Mouse (Mus musculus) thymus, postnatal 0 days (tissue): ENCODE data around the gene Parp4. TPM values are rescaled to one million over a fixed set of nuclear protein-coding genes. Genes with fewer than 3 reads are reported as not detected.
A peak's percentile ranks its signal among the peaks of the same experiment; 100 is the strongest.

ENCODE experiments used
- DNase-seq: peaks from one replicate; pipeline ENCODE4 v3.0.0-alpha.2; 2015; ENCODE audit warnings: low spot score
- polyA plus RNA-seq: library from polyadenylated mRNA; unstranded; fragments of >200 nt; fragmentation: Nextera tagmentation; extraction: Ambion mirVana; gene quantifications from 2 replicates; pipeline ENCODE4 v1.2.1, GENCODE M21; 2015

Parp4 gene
- 6.8 and 10.4 TPM in 2 replicates for polyA plus RNA-seq

DNA sequence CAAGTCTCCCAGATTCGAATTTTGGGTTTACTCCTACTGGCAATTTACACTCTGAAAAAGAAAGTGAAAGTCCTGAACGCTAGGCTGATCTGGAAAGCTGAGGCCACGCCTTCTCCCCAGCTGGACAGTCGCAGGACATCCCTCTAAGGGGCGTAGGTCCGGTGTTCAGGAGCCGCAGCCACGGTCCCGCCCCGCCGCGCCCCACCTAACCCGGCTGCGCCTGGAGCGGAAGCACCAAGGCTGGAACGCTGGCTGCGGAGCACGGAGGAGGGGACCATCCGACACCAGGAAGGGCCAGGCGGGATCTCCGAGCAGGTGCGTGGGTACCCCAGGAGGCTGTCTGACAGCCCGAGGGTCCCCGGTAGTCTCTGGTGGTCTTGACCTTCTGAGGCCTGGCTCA is at the start of gene Parp4, which contains the start of gene Cenpj:
TSS of gene Parp4 (plus strand) at position 204 of the 400 bp plus-strand sequence.
TSS of gene Cenpj (minus strand) at position 10 of the 400 bp plus-strand sequence.
- DNase-seq, result peak; percentile 58

DNA sequence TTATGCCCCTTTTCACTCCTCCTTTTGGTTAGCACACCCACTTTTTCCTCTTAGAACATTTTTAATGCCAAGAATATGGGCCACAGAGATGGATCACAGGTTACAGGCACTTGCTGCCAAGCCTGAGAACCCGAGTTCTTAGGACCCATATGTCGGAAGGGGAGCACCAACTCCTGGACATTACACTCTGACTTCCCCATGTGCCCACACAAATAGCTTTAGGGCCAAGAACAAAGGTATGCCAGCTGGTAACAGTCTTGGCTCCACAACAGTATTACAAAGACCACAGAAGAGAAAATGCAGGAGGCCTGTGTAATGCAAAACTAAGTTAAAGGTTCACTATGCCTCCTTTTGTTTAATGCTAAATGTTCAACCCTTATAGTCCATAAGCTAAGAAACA is 44.6 kb upstream of the Parp4 start:
- no peak for DNase-seq

DNA sequence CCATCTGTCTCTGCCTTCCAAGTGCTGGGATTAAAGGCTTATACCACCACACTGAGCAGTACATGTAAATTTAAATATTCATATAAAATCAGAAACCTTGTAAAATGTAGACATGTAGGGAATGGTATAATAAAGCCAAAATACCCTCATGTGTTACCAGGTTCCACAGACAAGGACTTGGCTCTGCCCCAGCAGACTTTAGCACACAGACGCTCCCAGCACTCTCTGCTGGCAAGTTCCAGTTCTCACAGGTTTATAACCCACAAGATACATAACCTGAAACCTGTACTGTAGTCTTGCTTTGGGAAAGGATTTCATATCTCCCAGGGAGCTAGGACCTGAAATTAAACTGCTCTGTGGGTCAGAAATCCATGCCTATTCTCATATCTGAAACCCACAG is 30.5 kb upstream of the Parp4 start:
- no peak for DNase-seq

DNA sequence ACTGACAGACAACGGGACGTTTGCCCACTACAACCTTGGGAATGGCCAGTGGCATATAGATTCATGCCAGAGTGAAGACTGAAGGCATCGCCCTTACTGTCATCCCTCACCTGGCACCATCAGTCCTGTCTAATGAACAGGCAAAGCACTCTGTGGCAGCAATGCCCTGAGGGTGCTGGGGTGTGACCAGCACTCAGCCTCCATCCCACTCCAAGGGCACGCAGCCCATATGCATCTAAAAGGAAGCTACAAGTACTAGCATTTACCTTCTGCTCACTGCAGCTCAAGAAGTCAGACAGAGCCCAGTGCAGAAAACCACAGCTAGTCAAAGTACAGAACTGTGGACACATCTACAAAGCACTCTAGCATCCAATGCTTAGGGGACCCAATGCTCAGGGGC is 29.9 kb upstream of the Parp4 start:
- DNase-seq, result no peak

DNA sequence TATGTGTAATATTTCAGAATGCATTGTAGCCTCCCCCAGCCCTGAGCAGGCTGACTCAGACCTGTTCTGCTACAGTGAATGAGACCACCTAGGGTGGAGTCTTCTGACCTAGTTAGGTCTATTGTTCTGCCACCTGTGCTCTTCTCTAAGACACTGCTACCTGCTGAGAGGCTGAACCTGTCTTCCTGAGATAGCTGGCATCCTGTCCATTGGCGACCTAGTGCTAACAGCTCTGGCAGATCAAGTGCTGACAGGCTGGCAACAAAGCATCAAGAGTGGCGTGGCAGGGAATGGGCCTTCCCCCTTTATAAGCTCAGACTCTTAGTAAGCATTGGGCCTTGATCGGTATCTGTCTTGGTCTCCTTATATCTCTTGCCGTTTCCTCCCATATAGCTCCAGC is 24.5 kb upstream of the Parp4 start:
- no peak for DNase-seq

DNA sequence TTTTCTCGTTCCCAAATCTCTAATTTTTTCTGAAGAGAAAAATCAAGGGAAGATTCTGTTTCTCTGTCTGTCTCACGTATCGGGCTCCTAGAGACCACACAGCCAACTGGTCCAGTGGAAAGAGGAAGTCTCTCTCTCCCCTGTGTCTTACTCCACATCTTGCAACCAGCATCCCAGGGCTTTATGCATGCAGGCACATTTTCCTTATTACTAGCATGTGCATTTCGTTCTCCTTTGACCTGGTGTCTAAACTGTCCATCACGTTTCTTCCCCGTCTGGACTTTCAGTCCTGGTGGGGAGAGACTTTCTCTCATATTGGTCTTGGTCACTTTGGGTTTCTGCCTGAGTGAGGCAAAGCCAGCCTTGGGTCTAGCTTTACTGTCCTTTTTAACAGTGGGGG is 22.5 kb upstream of the Parp4 start:
- DNase-seq, result no peak

DNA sequence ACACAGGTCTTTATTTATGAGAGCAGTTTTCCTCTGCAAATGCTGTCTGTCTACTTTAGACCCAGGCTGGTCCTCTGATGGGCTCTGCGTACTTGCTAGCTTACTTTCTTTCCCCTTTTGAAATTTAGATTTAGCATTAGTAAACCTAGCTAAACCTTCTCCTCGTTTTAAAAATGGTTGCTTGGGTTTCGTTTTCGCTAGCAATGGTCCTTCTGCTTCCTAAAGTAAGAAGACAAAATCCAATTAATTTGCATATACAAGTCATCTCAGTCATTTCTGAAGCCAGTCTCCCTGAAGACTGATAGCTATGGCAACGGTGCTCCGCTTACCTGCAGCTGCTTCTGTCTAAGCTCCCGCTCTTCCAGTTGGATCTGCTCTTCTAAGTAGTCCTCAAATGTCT is 22.1 kb upstream of the Parp4 start:
- no peak for DNase-seq

DNA sequence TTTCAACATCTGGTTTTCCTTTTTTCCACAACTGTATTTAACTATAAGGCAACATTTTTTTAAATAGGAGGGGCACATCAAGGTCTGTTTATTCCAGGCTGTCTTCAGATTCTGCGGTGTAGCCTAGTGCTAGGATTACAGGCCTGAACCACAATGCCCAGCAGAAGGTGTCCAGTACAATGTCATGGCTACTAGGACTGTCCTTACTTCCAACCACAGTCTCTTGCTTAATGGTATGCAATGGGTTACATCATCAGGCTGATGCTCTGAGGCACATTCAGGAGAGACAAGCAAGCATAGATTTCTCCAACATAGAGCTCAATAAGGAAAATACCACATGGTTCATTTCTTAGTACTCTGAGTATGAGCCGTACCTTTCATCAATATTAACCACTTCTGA is 20.7 kb upstream of the Parp4 start:
- DNase-seq, result no peak

DNA sequence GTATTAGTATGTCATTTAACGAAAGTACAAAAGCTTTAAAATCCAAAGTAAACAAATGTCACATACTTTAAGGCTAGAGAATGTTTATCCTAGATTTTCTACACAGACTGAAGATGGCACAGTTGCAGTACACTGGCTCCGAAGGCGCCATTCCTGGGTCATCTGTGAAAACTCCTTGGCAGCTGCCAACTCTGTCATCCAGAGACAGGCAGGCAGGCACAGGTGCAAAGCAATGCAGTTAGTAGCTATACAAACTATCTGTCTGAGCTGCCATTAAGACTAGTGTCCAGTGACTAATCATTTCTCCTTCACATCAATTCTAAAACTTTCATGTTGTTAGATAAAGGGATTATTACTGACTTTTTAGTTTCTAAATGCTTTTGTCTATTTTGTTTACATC is 16.3 kb upstream of the Parp4 start:
- no peak for DNase-seq

DNA sequence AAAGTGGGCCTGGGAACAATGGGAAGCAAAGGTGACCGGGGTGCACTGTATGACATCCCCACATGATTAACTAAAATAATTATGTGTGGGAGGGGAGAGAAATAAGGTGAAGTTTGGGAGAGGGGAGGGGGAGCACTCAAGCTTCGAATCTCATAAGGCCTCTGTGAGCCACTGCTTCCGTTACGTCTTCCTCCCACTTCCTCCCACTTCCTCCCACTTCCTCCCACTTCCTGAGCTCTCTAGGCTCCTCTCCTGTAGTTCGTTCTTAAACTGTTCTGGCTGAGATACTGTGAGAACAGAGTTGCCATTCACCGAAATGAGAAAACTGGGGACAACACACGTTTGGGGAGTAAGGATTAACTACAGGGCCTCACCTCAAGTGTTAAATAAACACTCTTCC is 7.9 kb upstream of the Parp4 start:
- DNase-seq, result no peak

DNA sequence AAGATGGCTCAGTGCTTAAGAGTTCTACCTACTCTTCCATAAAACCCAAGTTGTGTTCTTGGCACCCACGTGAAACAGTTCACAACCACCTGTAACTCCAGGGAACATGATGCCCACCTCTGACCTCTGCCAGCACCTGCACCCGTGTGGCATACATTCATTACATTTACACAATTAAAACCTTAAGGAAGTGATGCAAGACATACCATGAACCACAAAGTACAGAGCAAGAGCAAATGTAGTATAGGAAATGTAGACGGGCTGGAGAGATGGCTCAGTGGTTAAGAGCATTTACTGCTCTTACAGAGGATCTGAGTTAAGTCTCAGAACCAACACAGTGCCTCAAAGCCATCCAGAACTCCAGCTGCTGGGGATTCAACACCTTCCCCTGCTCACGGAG is 6.4 kb upstream of the Parp4 start:
- DNase-seq, result no peak

DNA sequence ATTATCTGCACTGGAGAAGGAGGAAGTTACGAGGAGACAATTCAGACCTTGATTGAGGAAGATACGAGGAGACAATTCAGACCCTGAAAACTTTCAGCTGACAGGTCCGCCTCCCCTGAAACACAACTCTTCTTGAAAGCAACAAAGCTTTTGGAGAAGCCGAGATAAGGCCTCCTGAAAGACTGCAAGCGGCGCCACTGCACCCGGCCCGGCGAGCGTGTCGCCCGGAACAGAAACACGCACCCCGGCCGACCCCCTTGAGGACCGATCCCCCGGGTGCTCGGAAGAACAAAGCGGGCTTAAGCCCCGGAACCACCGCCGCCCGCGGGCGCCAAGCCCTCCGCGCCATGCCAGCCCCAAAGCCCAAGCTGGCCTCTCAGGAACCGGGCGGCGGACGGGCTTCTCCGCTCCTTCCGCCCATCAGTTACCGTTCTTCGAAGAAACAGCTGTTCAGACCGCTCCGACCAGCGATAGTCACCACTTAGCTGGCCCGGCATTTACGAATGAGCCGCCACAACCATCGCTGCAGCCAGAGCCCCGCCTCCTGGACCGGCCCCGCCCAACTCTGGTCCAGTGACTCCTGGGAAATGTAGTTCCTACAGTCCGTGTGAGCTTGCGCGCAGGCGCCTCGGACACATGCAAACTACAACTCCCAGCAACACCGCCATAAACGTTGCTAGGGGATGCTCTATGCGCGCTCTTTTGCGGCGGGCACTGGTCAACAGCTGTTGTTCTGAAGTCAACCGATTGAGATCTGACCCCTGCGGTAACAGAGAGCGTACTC is 3.9 kb upstream of the Parp4 start:
- DNase-seq, result peak; percentile 93

DNA sequence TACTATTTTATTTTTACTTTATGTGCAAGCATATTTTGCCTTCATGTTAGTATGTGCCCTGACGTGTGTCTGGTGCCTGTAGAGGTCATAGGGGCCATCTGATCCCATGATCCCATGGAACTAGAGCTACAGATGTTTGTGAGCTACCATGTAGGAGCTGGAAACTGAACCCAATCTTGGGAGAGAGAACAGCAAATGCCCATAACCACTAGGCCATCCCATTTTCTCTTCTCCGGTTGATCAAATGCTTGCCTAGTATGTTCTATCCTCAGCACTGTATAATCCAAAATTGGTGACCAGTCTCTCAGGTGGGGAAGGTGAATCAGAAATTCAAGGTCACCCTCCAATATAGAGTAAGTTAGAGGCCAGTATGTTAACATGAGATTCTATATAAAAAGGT is 2.9 kb upstream of the Parp4 start:
- no peak for DNase-seq

DNA sequence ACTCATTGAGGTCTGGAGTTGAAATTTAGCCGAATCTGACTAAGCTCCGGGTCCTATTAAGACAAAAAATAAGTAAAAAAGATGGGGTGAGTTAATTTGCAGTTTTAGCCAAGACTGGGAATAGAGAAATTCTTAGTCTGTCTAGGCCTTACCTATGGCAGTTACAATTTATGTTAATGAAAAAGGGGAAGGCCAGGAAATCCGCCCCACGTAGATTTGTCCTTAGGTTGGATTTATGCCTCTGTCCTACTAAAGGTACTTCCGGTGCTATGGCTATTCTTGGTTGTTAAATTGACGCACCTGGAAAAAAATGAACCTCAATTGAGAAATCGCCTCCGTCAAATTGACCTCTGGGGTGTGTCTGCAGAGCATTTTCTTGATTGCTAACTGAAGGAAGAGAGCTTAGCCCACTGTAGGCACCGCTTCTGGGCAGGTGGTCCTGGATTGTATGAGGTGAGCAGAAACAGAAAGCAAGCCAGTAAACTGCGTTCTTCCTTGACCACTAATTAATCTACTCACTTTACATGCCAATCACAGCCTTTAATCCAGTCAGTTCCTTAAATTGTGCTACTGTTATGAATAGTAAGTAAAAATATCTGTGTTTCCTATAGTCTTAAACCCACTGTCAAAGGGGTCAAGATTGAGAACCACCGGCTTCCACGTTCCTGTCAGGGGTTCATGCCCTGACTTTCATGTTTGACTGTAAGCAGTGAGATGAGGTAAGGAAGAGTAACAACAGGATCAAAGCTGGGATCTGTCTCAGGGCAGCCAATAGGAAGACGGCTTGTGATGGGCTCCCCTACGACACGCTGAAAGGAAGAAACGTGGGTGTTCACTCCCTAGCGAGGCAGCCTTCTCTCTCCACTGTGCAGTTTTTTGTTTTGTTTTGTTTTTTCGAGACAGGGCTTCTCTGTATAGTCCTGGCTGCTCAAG is 816 bp downstream of the Parp4 start:
- DNase-seq, result peak; percentile 71

DNA sequence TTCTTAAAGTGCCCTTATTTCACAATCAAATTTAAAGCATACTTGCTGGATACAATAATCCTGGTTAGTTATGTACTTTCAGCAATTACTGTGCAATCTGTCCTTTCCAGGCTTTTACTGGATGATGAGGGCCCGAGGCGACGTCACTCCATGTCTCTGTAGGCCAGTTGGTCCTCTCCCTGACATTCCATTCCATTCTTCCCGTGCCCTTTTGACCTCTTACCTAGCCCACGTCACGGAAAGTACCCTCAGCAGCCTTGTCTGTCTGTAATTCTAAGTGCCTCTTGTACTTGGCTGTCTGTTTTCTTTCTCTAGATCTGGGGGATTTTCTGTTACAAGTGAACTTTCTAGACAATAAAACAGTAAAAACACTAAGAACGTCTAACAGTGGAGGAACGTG is 3.6 kb downstream of the Parp4 start:
- DNase-seq, result no peak

DNA sequence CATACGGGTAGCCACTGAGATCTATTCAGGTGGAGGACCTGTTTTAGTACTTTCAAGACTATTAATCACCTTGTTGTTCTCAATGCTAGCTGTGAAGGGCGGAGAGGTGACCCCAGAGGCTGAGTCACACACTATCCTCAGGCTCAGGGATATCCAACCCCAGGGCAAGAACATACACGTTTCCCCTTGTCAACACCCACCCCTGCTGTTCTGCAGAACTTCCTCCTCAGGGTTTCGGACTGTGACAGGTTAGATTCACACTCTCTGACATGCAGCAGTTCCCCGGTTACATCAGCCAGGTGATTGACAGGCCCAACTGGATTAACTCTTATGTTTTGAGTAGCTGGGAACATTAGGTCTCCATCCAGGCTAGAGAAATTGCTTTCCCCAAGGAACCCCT is 5.7 kb downstream of the Parp4 start:
- no peak for DNase-seq

DNA sequence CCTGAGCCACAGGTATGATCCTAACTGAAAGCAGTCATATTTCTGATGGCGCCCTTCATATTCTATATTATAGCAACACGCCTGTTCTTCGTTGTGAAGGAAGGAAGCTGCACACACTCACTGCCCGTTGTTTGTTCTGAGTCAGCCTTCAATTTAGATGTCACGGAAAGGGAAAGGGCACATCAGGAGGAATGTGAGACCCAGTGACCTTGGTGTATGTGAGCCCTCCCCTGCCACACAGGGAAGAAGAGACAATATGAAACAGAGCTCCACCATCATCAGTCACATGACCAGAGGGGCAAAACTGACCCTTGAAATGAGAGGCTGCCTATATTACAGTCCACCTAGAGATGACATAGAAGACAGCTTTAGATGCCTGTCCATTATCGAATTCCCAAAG is 6.9 kb downstream of the Parp4 start:
- no peak for DNase-seq

DNA sequence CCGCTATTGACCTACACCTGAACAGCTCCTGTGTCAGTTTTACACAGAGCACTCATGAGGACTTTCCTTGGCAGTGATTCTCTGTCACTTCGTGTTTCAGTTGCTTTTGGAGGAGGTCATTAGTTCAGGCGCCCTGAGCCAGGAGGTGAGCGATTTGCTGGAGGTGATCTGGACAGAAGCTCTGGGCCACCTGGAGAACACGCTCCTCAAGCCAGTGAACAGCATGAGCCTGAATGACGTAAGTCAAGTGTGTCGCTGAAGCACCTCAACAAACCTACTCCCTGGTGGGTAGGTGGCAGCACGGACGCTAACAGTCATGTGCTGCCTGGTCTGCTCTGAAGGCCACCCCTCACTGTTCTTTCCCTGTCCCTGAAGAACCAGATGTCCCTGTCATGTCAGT is 16.8 kb downstream of the Parp4 start:
- no peak for DNase-seq

DNA sequence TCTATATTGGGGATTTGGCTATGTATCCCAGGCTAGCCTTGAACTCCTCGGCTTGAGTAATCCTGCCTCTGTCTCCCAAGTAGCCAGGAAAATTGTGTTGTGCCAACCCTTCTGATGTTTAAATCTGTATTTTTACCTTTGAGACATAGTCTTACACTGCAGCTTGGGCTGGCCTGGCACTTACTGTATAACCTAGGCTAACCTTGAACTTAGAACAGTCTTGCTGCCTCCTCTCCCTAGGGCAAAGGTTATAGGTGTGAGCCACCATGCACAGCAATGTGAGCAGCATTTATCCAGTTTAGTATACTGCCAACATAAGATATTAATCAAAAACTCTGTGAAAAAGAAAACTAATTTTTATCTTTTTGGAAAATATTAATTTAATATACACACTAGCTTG is 19.4 kb downstream of the Parp4 start:
- DNase-seq, result no peak

DNA sequence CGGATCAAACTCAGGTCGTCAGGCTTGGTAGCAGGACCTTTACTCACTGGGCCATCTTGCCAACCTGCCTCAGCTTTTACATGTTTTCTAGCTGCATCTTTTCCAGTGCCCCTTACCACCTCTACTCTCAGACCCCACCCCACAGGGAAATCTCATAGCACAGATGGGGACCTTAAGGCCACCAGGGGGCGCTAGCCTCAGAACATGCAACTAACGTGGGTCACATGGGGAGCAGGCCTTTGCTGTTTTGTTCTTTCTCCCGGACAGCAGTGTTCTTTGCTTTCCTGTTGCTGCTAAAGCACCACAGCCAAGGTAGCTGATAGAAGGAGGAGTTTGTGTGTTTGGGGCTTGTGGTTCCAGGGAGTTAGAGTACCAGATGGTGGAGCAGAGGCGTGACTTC is 23.3 kb downstream of the Parp4 start:
- peak; percentile 76 for DNase-seq

DNA sequence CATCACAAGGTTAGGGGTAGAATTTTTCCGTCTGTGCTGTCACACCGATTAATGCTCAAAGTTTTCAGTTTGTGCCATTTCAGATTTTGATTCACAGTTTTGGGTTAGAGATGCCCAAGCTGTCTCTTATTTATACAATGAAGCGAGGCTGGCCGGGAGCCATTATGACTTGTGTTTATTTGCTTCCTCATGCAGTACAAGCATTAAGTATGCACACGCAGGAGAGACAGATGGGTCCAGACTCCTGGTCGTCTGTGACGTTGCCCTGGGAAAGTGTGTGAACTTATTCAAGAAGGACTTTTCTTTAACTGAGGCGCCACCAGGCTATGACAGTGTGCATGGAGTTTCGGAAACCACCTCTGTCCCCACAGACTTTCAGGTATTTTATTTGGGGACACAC is 26.6 kb downstream of the Parp4 start:
- no peak for DNase-seq

DNA sequence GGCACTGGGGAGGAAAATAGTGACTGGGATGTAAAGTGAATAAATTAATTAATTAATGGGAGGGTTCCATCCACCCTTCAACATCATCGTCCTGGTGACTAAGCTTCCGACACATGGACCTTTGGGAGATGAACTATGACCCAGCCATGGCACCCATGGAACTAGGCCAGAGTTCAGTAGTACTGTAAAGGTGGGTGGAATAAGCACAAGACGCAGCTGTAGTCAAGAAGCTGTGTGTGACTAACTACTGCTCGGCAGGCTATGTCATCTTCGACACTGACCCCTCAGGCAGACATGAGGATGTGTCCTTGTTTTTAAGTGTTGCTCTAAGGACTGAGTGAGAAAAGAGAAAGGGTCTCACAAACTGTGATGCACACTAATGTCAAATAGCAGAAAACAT is 29.0 kb downstream of the Parp4 start:
- no peak for DNase-seq

DNA sequence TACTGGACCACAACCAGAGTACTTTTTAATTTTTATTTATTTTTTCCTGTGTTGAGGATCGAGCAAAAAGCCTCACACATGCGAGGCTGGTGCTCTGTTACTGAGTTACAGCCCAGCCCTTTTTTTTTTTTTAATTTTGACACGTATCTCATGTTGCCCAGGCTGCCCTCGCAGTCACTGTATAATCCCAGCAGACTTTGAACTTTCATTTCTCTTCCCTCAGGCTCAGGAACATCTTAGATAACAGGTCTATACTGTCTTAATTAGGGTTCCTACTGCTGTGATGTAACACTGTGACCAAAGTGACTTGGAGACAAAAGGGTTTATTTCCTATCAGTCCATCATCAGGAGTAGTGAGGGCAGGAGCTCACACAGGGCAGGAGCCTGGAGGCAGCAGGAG is 29.7 kb downstream of the Parp4 start:
- DNase-seq, result no peak
